Mouse (Mus musculus): ENCODE measurements around the gene Ttll3.

GRCm38 (mm10) chr6:113429965-113430364 lies 40.9 kb downstream of the Ttll3 start:
- no peak for TF ChIP-seq CTCF (IDR thresholded peaks at IDR 0.05; ENCODE audit: extremely low read depth, insufficient read depth, insufficient read length, insufficient replicate concordance)
- no peak for TF ChIP-seq POLR2A (IDR thresholded peaks at IDR 0.05; ENCODE audit: low read depth, low read length)
